Mouse (Mus musculus) embryonic stem cell, embryonic (primary cell): Measurements from ENCODE around the gene Adamtsl1.

ENCODE experiments used
- CTCF ChIA-PET, 4 experiments: fragments of 300-600 bp in 2 of 4; fragments of 350-600 bp in 2 of 4; sonication (Branson Sonifier 250); formaldehyde crosslinking; loops; one replicate each; lab custom pipeline; 2022; ENCODE audit warnings: inconsistent platforms in 2 of 4; lab: Charles Lee
- POLR2A ChIA-PET, 4 experiments: fragments of 300-600 bp in 2 of 4; fragments of 350-600 bp in 2 of 4; sonication (Branson Sonifier 250); formaldehyde crosslinking; loops; one replicate each; lab custom pipeline; 2022; ENCODE audit warnings: antibody characterized with exemption in 4 of 4, inconsistent platforms in 1 of 4; lab: Charles Lee

Adamtsl1 gene

GRCm38 (mm10) chr4:86191195-86191594 lies 677.2 kb downstream of the Adamtsl1 start:
- CTCF ChIA-PET, result no interaction called here
- POLR2A ChIA-PET, result no interaction called here

- ChIA-PET POLR2A (interaction anchor here in 1 of 4 experiments (0.5 kb wide), 1 partner anchor 143 kb away, joined by 3 read pairs; no protein-coding TSS in a partner anchor), CTCF (interaction anchor here in 1 of 4 experiments (0.6 kb wide), 1 partner anchor 98 kb away, joined by 7 read pairs; no protein-coding TSS in a partner anchor)
These were observed 687.8 kb downstream of the Adamtsl1 start for GRCm38 (mm10) chr4:86201766-86202165.

GRCm38 (mm10) chr4:86203288-86203687 lies 689.3 kb downstream of the Adamtsl1 start:
- CTCF ChIA-PET, result no interaction called here

GRCm38 (mm10) chr4:86224875-86225274 lies 710.9 kb downstream of the Adamtsl1 start:
- ChIA-PET CTCF (no interaction called here), POLR2A (interaction anchor here in 1 of 4 experiments (2.0 kb wide), 1 partner anchor 16 kb away, joined by 7 read pairs; no protein-coding TSS in a partner anchor)

More at GRCm38 (mm10) chr4:86203288-86203687, 689.3 kb downstream of the Adamtsl1 start:
- POLR2A ChIA-PET, result no interaction called here

- ChIA-PET POLR2A (no interaction called here), CTCF (no interaction called here)
These were observed 713.1 kb downstream of the Adamtsl1 start for GRCm38 (mm10) chr4:86227096-86227495.

- ChIA-PET POLR2A (interaction anchor here in 1 of 4 experiments (0.6 to 1.6 kb wide), 2 partner anchors 50 to 180 kb away, joined by 3 read pairs; no protein-coding TSS in a partner anchor), CTCF (no interaction called here)
These were observed 719.2 kb downstream of the Adamtsl1 start for GRCm38 (mm10) chr4:86233197-86233596.

- ChIA-PET CTCF (interaction anchor here in 1 of 4 experiments (0.7 kb wide), 1 partner anchor 92 kb away, joined by 4 read pairs; no protein-coding TSS in a partner anchor), POLR2A (interaction anchor here in 1 of 4 experiments (0.7 to 1.5 kb wide), 3 partner anchors 17 to 389 kb away, joined by 3 to 7 read pairs (median 4); no protein-coding TSS in a partner anchor)
These were observed 728.0 kb downstream of the Adamtsl1 start for GRCm38 (mm10) chr4:86241854-86242424.

GRCm38 (mm10) chr4:86270085-86270484 lies 756.1 kb downstream of the Adamtsl1 start:
- CTCF ChIA-PET, result no interaction called here
- POLR2A ChIA-PET, result no interaction called here

GRCm38 (mm10) chr4:86273703-86274355 lies 759.9 kb downstream of the Adamtsl1 start:
- CTCF ChIA-PET, result no interaction called here
- POLR2A ChIA-PET, result interaction anchor here in 1 of 4 experiments (0.6 kb wide), 1 partner anchor 1708 kb away, joined by 3 read pairs; no protein-coding TSS in a partner anchor

- POLR2A ChIA-PET, result no interaction called here
- CTCF ChIA-PET, result no interaction called here
These were observed 760.7 kb downstream of the Adamtsl1 start for GRCm38 (mm10) chr4:86274663-86275062.

GRCm38 (mm10) chr4:86276021-86276813 lies 762.2 kb downstream of the Adamtsl1 start:
- CTCF ChIA-PET, result interaction anchor here in 1 of 4 experiments (1.3 to 1.4 kb wide), 2 partner anchors 251 to 279 kb away, joined by 3 read pairs; no protein-coding TSS in a partner anchor
- POLR2A ChIA-PET, result interaction anchor here in 1 of 4 experiments (0.6 to 1.0 kb wide), 2 partner anchors 14 to 226 kb away, joined by 3 to 7 read pairs; no protein-coding TSS in a partner anchor

GRCm38 (mm10) chr4:86278546-86278945 lies 764.6 kb downstream of the Adamtsl1 start:
- ChIA-PET CTCF (no interaction called here), POLR2A (no interaction called here)

GRCm38 (mm10) chr4:86286572-86286971 lies 772.6 kb downstream of the Adamtsl1 start:
- ChIA-PET CTCF (no interaction called here), POLR2A (interaction anchor here in 1 of 4 experiments (0.6 kb wide), 1 partner anchor 266 kb away, joined by 4 read pairs; no protein-coding TSS in a partner anchor)

- POLR2A ChIA-PET, result no interaction called here
- CTCF ChIA-PET, result no interaction called here
These were observed 774.3 kb downstream of the Adamtsl1 start for GRCm38 (mm10) chr4:86288264-86288663.

GRCm38 (mm10) chr4:86289511-86290273 lies 775.7 kb downstream of the Adamtsl1 start:
- ChIA-PET POLR2A (interaction anchor here in 1 of 4 experiments (1.0 kb wide), 1 partner anchor 52 kb away, joined by 3 read pairs; no protein-coding TSS in a partner anchor), CTCF (interaction anchor here in 1 of 4 experiments (0.6 kb wide), 1 partner anchor 265 kb away, joined by 3 read pairs; no protein-coding TSS in a partner anchor)

- ChIA-PET POLR2A (interaction anchor here in 2 of 4 experiments (0.6 to 0.8 kb wide), 3 partner anchors 54 to 139 kb away, joined by 3 to 8 read pairs (median 4); no protein-coding TSS in a partner anchor), CTCF (interaction anchor here in 1 of 4 experiments (0.8 kb wide), 1 partner anchor 1132 kb away, joined by 3 read pairs; no protein-coding TSS in a partner anchor)
These were observed 780.9 kb downstream of the Adamtsl1 start for GRCm38 (mm10) chr4:86294828-86295251.

GRCm38 (mm10) chr4:86301469-86301868 lies 787.5 kb downstream of the Adamtsl1 start:
- ChIA-PET CTCF (no interaction called here), POLR2A (no interaction called here)

GRCm38 (mm10) chr4:86302095-86302494 lies 788.1 kb downstream of the Adamtsl1 start:
- POLR2A ChIA-PET, result no interaction called here
- CTCF ChIA-PET, result interaction anchor here in 1 of 4 experiments (0.6 kb wide), 1 partner anchor 12 kb away, joined by 4 read pairs; no protein-coding TSS in a partner anchor
